Mouse (Mus musculus): Measurements from ENCODE around the gene Eya3. TPM values are rescaled to one million over a fixed set of nuclear protein-coding genes. Genes with fewer than 3 reads are reported as not detected.

Eya3 gene
- polyA plus RNA-seq, 2 experiments, result 11.5 to 13.5 TPM

DNA sequence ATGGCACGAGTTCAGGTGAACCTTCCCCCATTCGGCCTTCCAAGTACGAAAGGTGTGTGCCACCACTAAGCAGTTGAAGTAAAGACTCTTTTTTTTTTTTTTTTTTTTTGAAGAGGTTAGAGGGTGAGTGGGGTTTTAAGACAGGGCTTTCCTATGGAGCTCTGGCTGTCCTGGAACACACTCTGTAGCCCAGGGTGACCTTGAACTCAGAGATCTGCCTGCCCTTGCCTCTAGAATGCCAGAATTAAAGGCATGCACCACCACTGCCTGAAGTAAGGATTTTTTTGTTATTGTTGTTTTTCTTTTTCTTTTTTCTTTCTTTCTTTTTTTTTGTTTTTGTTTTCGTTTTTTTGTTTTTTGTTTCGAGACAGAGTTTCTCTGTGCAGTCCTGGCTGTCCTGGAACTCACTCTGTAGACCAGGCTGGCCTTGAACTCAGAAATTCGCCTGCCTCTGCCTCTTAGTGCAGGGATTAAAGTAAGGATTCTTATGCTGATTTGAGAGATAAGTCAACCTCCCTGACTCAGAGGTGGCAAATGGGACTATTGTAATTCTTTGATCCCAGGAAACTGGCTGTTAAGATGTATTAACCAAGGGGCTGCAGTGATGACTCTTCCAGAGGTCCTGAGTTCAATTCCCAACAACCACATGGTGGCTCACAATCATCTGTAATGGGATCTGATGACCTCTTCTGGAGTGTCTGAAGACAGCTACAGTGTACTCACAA lies 110.6 kb downstream of the Eya3 start:
- 58% methylated on average over 6 of the region's 6 CpGs for WGBS (ENCODE audit: insufficient replicate concordance)
- Histone ChIP-seq H3K4me1 (replicated peaks; ENCODE audit: control insufficient read depth in 2 of 2, insufficient read depth in 2 of 2, low read length in 1 of 2) (peaks cover 0 to 20% of the 10 kb centered on the region in 2 experiments; a peak in 2 of 4 replicates), H3K4me2 (ENCODE audit: low read depth) (no peak overlapping the region), H3K9me3 (ENCODE audit: control insufficient read depth, low read length) (no peaks in the 10 kb centered on the region), H3K9ac (replicated peaks) (no peak overlapping the region), H3K27ac (no peak overlapping the region), H3K27me3 (ENCODE audit: control insufficient read depth, insufficient read depth, low read length) (no peaks in the 10 kb centered on the region), H3K36me3 (replicated peaks; ENCODE audit: control insufficient read depth, insufficient read depth, low read depth) (no peaks in the 10 kb centered on the region), H3K4me3 (ENCODE audit: insufficient read depth in 1 of 2, low read depth in 2 of 2, low read length in 2 of 2) (no peak overlapping the region)
- no peak for DNase-seq (ENCODE audit: low read depth in 3 of 3, low spot score in 3 of 3)
- no peak for ATAC-seq (ENCODE audit: insufficient read depth)
- TF ChIP-seq CTCF (IDR thresholded peaks at IDR 0.05; ENCODE audit: low read depth) (no peak), EP300 (IDR thresholded peaks at IDR 0.05; ENCODE audit: low read depth) (no peak)

DNA sequence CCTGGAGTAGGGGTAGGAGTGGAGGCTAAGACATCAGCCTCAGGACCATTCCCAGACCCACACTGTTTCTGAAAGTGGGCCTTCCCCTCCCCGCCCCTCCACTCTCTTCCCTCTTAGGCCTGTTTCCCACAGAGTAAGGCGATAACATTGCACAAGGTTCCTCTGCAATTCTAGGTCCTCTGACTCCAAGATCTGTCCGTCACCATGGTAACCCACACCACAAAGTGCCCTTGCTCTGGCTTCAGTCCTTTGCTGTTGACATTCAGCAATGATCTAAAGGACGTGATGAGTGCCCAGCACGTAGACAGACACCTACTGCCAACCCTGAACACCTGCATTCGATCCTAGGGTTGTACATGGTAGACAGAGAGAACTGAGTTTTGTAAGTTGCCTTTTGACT lies 114.2 kb downstream of the Eya3 start:
- WGBS (ENCODE audit: insufficient replicate concordance), result 50% methylated on average over 6 of the region's 6 CpGs
- H3K27me3 ChIP-seq (ENCODE audit: control insufficient read depth, insufficient read depth, low read length), result peaks cover 24% of the 10 kb centered on the region
- TF ChIP-seq CTCF (IDR thresholded peaks at IDR 0.05; ENCODE audit: low read depth), result no peak
- no peak for TF ChIP-seq EP300 (IDR thresholded peaks at IDR 0.05; ENCODE audit: low read depth)
- H3K9me3 ChIP-seq (ENCODE audit: control insufficient read depth, low read length), result no peaks in the 10 kb centered on the region
- DNase-seq (ENCODE audit: low read depth in 3 of 3, low spot score in 3 of 3) (no peak), ATAC-seq (ENCODE audit: insufficient read depth) (no peak)
- no peak overlapping the region for H3K4me2 ChIP-seq (ENCODE audit: low read depth)
- H3K4me3 ChIP-seq (ENCODE audit: insufficient read depth in 1 of 2, low read depth in 2 of 2, low read length in 2 of 2), result no peak overlapping the region
- H3K4me1 ChIP-seq (replicated peaks; ENCODE audit: control insufficient read depth in 2 of 2, insufficient read depth in 2 of 2, low read length in 1 of 2), result peaks cover 0 to 7% of the 10 kb centered on the region in 2 experiments; a peak in 2 of 4 replicates
- no peak overlapping the region for H3K9ac ChIP-seq (replicated peaks)
- no peaks in the 10 kb centered on the region for H3K36me3 ChIP-seq (replicated peaks; ENCODE audit: control insufficient read depth, insufficient read depth, low read depth)
- H3K27ac ChIP-seq, result no peak overlapping the region

DNA sequence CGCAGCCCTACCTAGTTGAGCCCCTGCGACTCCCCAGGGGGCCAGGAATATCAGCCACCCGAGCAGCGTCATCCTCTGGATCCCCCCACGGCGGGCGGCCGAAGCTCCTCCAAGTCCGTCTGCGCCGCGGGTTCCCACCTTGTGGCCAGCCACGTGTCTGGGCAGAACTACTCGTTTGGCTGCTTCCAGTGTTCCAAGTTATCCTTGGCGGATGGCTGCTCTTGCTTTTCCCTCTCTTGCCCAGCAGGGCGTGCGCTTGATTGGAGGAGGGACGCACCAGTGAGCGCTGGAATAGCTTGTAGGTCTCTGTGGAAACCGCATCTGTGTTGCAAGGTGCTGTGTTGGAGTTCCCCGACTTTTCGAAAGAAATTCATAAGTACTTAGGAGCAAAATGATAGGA lies 118.2 kb downstream of the Eya3 start, which contains the start of gene Smpdl3b:
Gene Smpdl3b, minus strand, starts transcription at position 279 of the 400 bp plus-strand sequence.
- TF ChIP-seq CTCF (IDR thresholded peaks at IDR 0.05; ENCODE audit: low read depth) (peak; percentile 54), EP300 (IDR thresholded peaks at IDR 0.05; ENCODE audit: low read depth) (no peak)
- DNase-seq (ENCODE audit: low read depth in 3 of 3, low spot score in 3 of 3), result no peak
- H3K27me3 ChIP-seq (ENCODE audit: control insufficient read depth, insufficient read depth, low read length), result peaks cover 26% of the 10 kb centered on the region
- H3K9me3 ChIP-seq (ENCODE audit: control insufficient read depth, low read length), result no peaks in the 10 kb centered on the region
- WGBS (ENCODE audit: insufficient replicate concordance), result 1% methylated on average over 22 of the region's 22 CpGs
- no peak within 1 kb of the TSS for H3K9ac ChIP-seq (replicated peaks)
- H3K4me1 ChIP-seq (replicated peaks; ENCODE audit: control insufficient read depth in 2 of 2, insufficient read depth in 2 of 2, low read length in 1 of 2), result peaks cover 0 to 2% of the 10 kb centered on the region in 2 experiments; a peak in 1 of 4 replicates
- no peak for ATAC-seq (ENCODE audit: insufficient read depth)
- peak within 1 kb of the TSS; percentile 16 to 28 for H3K4me3 ChIP-seq (ENCODE audit: insufficient read depth in 1 of 2, low read depth in 2 of 2, low read length in 2 of 2)
- no peaks in the 10 kb centered on the region for H3K36me3 ChIP-seq (replicated peaks; ENCODE audit: control insufficient read depth, insufficient read depth, low read depth)
- no peak within 1 kb of the TSS for H3K27ac ChIP-seq
- H3K4me2 ChIP-seq (ENCODE audit: low read depth), result peak within 1 kb of the TSS; percentile 48

DNA sequence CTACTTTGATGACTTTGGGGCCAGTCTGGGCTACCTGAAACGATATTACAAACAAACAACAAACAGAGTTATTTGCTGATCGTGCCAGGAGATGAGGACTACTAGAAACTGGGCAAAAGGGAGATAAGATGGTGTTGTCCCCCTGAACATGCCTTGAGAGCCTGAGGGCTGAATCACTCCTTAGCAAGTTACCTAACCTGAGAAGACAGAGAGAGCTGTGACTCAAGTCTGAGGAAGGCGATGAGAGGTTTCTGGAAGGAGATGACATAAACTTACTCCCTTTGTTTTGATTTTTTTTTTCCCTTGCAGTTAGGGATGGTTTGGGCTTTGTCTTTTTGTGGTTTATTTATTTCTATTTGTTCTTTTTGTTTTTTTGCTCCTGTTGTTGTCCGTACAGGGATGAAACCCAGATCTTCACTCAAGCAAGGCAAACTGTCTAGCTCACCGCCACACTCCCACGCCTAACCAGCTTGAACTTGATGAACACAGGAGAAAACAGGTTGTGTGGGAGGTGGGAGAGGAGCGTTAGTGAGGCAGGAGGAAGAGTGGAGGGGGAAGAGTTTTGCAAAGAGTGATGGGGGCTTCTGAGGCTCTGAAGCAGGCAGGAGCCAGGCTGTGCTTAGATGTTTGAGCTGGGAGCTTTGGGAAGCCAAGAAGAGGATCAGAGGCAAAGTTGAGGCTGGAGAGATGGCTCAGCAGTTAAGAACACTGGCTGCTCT lies 119.0 kb downstream of the Eya3 start:
- peaks cover 26% of the 10 kb centered on the region for H3K27me3 ChIP-seq (ENCODE audit: control insufficient read depth, insufficient read depth, low read length)
- ATAC-seq (ENCODE audit: insufficient read depth), result no peak
- peaks cover 0 to 2% of the 10 kb centered on the region in 2 experiments; a peak in 1 of 4 replicates for H3K4me1 ChIP-seq (replicated peaks; ENCODE audit: control insufficient read depth in 2 of 2, insufficient read depth in 2 of 2, low read length in 1 of 2)
- H3K4me3 ChIP-seq (ENCODE audit: insufficient read depth in 1 of 2, low read depth in 2 of 2, low read length in 2 of 2), result no peak overlapping the region
- no peak for DNase-seq (ENCODE audit: low read depth in 3 of 3, low spot score in 3 of 3)
- H3K36me3 ChIP-seq (replicated peaks; ENCODE audit: control insufficient read depth, insufficient read depth, low read depth), result no peaks in the 10 kb centered on the region
- H3K27ac ChIP-seq, result no peak overlapping the region
- TF ChIP-seq EP300 (IDR thresholded peaks at IDR 0.05; ENCODE audit: low read depth), result no peak
- TF ChIP-seq CTCF (IDR thresholded peaks at IDR 0.05; ENCODE audit: low read depth), result no peak
- H3K4me2 ChIP-seq (ENCODE audit: low read depth), result no peak overlapping the region
- 65% methylated on average over 7 of the region's 7 CpGs for WGBS (ENCODE audit: insufficient replicate concordance)
- no peak overlapping the region for H3K9ac ChIP-seq (replicated peaks)
- H3K9me3 ChIP-seq (ENCODE audit: control insufficient read depth, low read length), result no peaks in the 10 kb centered on the region

DNA sequence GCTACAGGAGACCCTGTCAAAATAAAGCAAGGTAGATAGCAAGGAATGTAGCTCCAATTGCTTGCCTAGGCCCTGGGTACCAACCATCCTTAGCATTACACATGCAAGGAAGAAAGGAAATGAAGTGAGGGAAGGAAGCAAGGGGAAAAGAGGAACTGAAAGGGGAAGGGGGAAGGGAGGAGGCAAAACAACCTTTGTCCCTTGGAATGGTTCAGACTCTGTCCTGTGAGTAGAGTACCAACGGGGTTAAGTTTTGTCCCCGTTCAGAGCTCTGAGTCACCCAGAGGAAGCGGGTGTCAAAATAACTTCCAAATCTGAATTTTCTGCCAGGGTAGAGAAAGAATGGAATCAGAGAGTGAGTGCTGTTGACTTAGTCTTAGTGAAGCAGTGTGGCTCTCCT lies 121.5 kb downstream of the Eya3 start:
- 36% methylated on average over 3 of the region's 3 CpGs for WGBS (ENCODE audit: insufficient replicate concordance)
- peaks cover 26% of the 10 kb centered on the region for H3K27me3 ChIP-seq (ENCODE audit: control insufficient read depth, insufficient read depth, low read length)
- no peak overlapping the region for H3K4me2 ChIP-seq (ENCODE audit: low read depth)
- H3K36me3 ChIP-seq (replicated peaks; ENCODE audit: control insufficient read depth, insufficient read depth, low read depth), result no peaks in the 10 kb centered on the region
- H3K27ac ChIP-seq, result no peak overlapping the region
- no peak overlapping the region for H3K4me3 ChIP-seq (ENCODE audit: insufficient read depth in 1 of 2, low read depth in 2 of 2, low read length in 2 of 2)
- H3K9ac ChIP-seq (replicated peaks), result no peak overlapping the region
- no peak for ATAC-seq (ENCODE audit: insufficient read depth)
- H3K4me1 ChIP-seq (replicated peaks; ENCODE audit: control insufficient read depth in 2 of 2, insufficient read depth in 2 of 2, low read length in 1 of 2), result peaks cover 0 to 2% of the 10 kb centered on the region in 2 experiments; a peak in 1 of 4 replicates
- TF ChIP-seq CTCF (IDR thresholded peaks at IDR 0.05; ENCODE audit: low read depth), result no peak
- no peak for TF ChIP-seq EP300 (IDR thresholded peaks at IDR 0.05; ENCODE audit: low read depth)
- no peaks in the 10 kb centered on the region for H3K9me3 ChIP-seq (ENCODE audit: control insufficient read depth, low read length)
- DNase-seq (ENCODE audit: low read depth in 3 of 3, low spot score in 3 of 3), result no peak

Data from liver, embryonic 14.5 days (tissue).